Mouse (Mus musculus): Measurements from ENCODE around the gene Coa3.

Coa3 gene

DNA sequence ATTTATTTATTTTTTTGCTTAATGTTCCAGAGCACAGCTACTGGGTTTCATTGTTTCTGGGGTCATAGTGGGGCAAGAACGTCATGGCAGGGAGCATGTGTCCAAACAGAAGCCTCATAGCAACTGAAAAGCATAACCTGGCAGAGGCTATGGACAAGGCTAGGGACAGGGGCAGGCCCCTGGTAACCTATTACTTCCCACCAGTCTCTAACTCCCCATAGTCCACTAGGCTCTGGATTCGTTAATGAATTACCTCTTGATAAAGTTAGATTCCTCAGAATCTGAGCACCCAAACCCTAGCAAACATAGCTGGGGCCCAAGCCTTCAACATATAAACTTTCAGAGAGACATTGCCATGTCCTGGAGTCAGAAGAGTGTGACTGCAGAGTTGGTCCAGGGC, 27.9 kb downstream of the Coa3 start:
- DNase-seq (ENCODE audit: low spot score) = no peak

DNA sequence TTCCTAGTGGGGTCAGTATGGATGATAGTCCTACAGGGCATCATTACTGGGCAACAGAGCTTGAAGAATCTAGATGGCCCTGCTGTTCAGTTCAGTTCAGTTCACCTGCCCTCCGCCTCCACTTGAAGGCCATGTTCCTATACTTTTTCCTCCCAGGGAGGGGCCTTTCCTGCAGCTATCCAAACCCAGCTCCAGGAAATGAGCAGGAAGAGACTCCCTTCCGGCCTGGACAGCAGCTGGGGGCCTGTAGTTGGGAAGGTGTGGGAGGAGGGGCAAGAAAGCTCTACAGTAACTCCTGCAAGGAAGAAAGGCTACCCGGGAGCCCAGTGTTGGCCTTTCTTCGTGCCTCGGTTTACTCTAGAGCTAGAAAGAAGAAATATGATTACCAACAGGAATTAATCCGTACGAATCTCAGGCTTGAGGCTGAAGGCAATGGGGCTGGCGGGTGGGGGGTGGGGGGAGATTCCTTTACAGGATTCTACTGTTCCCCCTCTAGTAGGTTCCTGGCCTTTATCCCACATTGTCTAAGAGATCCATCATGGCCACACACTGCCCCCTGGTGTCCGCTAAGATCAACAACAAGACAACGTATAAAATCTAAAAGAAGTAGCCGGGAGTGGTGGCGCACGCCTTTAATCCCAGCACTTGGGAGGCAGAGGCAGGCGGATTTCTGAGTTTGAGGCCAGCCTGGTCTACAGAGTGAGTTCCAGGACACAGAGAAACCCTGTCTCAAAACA, 30.5 kb downstream of the Coa3 start:
- DNase-seq (ENCODE audit: low spot score) = no peak

DNA sequence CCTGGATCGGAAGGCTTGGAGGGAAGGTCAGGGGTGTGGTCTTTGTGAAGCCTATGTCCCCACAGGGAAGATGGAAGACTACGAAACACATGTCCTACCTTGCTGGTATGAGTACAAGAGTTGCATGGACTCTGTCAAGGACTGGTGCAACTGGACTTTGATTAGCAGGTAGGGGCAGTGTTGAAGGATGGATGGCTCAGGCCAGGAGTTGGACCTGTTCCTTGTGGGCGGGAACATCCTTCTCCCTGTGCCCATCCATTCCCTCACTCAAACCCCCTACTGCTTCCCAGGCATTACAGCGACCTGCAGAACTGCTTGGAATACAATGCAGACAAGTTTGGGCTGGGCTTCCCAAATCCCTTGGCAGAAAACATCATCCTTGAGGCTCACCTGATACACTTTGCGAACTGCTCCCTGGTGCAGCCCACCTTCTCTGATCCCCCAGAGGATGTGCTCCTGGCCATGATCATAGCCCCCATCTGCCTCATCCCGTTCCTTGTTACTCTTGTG, 31.3 kb downstream of the Coa3 start:
- DNase-seq (ENCODE audit: low spot score) = no peak

DNA sequence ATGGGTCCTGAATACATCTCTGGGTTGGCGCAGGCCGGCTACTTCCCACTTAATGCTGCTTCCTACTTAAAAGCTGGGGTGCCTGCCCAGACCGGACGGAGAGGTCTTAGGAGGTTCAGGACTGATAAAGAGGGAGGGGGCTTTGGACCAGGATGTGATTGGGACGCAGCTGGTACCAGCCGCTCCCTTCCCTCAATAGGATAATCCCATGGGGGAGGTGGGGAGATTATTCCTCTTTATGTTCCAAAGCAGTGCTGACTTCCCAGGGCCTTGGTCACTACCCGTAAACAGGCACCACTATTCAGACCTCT, 32.3 kb downstream of the Coa3 start:
- no peak for DNase-seq (ENCODE audit: low spot score)

DNA sequence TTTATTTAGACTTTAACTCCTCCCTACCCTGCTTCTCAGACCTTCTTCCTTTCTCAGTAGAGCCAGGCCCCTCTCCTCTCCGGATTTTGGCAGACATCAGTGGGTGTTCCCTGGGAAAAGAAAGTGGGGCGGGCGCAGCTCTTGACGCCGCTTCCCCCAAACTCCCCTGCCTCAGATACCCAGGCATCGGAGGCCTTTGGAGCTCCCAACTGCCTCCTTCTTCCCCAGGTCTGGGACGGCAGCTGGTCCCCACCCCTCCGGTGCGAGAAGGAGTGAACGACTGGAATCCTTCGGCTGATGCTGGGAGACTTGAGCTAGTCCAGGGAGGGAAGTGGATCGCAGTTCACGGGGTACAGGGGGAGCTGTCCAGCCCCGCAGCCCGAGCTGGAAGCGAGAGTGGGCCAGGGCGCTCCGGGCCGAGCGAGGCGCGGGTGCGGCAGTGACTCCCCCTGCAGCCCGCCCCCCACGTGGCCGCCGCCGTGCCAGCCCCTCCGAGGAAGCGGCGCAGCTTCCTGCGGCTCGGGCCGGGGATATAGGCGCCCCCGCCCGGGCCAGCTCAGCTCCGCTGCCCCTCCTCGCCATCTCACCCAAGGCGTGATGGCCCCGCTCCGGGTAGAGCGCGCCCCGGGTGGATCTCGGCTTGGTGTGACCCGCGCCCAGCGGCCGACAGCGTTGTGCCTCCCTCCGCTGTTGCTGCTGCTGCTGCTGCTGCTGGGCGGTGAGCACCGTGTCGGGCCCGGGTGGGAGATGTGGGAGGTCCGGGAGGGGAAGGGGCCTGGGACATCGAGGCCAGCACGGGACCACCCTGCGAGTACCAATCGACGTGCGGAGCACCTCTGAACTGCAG, 32.8 kb downstream of the Coa3 start, which contains the start of gene Ramp2:
Ramp2 (plus strand) TSS at position 174 of the 847 bp plus-strand sequence.
- DNase-seq (ENCODE audit: low spot score) = no peak

DNA sequence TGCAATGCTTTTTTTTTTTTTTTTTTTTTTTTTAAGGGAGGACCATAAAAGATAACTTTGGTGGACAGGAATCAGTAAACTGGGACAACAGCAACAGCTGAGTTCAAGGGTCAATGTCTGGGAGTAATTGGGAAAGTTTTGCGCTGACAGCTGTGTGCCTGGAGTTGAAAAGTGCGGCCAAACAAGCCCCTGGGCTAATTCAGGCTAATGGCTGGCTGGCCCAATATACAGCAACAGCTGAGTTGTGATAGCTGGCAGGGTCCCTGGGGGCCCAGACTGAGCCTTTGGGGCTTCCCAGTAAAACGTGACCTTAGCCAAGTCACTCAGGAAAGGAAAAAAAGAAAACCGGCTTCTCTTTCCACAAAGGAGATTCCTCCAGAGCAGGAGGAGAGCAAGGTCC, 33.8 kb downstream of the Coa3 start:
- DNase-seq (ENCODE audit: low spot score) = no peak

DNA sequence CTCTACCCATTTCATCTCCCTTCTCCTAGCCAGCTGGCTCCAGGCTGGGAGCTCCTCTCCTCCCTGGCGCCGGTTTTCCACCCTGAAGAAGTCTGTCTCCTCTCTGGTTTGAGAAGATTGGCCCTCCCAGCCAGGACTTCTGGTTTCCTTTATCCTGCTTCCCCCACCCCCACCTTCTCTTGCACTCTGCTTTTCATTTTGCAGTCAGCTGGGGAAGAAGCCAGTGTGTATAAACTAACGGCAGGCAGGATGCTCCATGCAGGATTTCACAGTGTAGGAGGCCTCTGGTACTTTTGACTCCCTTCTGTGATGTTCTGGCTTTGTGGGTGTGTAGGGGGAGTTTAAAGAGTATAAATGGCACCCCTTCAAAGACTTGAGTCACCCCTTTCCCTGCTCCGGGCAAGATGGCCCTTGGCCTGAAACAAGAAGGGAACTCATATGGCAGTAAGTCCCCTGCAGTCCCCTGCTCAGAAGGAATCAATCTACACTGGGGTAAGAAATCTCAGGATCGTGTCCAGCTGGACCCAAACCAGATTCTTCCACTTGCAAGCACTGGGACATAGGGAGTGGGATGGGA, 40.8 kb downstream of the Coa3 start:
- DNase-seq (ENCODE audit: low spot score) = no peak

DNA sequence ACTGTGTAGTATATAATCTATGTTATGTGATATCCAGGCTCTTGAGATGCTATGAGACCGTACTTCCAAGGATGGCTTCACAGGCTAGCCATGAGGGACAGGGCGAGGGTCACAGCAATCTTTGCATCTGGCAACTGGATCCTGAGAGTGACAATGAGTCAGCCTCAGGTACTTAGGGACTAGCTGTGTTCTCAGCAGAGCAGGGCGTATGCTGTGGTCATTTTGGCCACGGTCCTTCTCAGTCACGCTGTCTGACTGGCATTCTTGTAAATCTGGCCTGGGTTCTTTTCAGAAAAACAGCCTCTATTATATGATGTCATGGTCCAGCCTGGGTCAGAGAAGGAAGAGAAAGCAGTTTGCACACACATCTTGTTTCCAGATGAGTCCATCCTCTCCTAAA, 42.1 kb downstream of the Coa3 start:
- DNase-seq (ENCODE audit: low spot score) = no peak

DNA sequence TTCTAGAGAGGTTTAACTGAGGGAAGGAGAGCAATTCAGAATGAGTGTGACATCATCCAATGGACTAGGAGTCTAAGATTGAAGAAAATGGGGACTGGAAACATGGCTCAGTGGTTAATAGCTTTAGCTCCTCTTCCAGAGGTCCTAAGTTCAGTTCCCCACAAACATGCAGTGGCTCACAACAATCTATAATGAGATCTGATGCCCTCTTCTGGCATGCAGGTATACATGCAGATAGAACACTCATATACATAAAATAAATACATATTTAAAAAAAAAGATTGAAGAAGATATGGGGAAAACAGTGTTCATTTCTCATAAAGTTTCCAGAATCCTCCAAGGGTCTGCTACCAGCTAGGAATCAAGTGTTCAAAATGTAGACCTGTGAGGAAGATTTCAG, 43.5 kb downstream of the Coa3 start:
- no peak for DNase-seq (ENCODE audit: low spot score)

DNA sequence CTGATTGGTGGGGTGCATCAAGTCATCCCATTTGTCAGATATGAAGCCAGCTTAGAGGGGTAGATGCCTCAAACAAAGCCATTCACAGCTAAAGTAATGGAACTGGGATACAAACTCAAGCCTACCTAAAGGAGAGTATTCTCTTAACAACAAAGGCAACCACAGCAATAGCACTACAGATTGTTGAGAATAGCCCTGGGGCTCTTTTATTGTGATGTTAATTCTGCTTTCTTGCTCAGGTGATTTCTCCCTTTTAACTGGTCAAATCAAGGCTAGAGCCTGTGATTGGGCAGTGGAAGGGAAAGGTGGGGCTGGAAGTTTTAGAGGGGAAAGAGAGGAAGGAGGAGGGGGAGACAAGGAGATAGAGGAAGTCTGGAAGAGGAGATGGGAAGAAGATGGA, 44.8 kb downstream of the Coa3 start:
- DNase-seq (ENCODE audit: low spot score) = no peak

DNA sequence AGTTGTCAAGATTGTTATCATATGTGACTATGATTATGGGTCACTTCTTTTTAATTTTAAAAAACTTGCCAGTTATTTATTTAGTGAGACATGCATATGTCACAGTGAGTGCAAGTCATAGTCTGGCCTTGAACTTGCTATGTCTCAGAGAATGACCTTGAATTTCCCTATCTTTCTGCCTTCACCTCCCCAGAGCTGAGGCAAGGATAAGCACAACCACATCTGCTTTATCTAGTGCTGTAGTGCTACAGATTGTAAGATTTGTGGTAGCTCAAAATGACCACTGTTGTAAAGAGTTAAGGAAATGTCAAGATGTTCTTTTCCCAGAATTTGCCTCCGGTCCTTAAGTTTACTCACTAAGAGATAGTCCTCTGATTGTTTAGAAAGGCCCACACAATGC, 45.7 kb downstream of the Coa3 start:
- no peak for DNase-seq (ENCODE audit: low spot score)

DNA sequence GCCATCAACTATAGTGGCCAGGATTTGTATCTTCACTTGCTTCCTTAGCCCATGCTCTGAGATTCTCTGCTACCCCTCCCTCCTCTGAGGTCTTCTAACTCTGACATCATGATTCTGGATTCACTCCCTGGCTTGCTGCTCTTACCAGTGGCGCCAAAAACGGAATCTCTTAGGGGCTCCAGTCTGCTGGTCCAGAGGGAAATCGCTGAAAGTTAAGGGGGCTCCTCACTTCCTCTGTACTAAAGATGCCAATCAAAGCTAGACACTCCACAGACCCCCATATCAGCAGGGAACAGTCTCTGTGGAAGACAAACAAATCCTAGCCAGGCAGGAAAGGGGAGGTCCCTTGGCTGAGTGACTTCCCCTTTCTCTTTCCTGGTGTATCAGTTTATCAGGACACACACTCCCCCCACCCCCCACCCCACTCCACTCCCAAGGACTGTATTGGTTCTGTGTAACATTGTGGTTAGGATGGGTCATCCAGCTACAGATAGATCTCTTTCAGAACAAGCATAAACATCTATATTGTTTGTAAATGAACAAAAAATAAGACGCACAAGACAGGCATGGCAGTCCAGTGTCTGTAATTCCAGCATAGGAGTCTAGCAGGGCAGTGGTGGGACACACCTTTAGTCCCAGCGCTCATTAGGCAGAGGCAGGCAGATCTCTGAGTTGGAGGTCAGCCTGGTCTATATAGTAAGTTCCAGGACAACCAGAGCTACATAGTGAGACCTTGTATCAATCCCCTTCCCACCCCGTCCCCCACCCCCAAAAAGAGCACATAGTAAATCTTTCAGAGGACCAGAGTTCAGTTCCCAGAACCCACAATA, 46.7 kb downstream of the Coa3 start:
- no peak for DNase-seq (ENCODE audit: low spot score)

DNA sequence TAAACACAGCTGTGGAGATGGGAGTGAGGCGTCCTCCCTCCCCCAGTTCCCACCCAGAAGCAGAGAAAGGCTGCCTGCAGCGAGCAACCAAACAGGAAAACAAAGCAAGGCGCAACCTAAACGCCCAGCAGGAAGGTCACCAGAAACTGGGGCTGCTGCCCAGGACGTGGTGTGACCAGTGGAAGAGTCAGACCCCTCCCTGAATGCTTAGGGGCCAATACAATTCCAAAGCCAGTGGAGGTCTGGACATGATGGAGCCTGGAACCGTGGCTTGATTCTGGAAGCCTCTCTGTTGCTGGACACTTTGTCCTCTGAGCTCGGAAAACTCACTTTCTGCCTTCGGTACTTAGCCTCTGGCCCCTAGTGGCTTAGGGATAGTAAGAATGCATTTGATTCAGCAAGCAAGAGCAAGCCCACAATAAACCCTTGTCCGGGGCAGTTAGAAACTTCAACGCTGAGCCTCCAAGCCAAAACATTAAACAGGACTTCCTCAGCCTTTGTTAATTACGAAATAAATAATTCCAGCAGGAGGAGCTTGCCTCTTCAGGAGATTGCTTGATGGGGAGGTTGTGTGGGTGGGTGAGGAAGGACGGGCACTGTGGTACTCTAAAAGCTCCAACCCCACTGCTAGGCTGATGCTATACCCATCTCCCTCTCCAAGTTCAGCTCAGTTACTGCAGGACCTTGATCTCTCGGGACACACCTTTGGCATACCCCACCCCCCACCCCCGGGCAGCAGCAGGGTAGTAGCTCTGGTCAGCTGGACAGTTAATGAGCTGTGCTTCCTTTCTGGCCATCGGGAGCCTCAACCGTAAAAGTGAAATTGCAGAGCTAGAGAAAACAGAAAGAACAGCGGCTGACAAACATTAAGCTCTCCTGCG, 47.7 kb downstream of the Coa3 start:
- no peak for DNase-seq (ENCODE audit: low spot score)

DNA sequence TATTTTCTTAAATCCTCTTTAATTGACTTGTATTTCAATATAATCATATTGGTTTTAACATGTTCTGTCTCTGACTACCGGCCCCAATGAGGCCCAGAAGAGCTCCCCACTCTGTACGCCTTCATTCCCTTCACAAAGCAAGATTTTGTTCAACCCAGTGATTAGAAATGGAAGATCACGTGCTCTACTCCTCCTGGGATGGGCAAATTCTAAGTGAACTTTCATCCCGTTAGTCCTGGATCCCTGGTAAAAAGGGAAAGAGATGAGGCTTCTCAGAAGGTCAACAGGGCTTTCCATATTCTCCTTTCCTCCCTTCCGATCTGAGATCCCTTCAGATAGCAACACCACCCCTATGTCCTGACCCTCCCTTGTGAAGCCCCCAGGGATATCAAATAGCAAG, 48.4 kb downstream of the Coa3 start:
- DNase-seq (ENCODE audit: low spot score) = no peak

DNA sequence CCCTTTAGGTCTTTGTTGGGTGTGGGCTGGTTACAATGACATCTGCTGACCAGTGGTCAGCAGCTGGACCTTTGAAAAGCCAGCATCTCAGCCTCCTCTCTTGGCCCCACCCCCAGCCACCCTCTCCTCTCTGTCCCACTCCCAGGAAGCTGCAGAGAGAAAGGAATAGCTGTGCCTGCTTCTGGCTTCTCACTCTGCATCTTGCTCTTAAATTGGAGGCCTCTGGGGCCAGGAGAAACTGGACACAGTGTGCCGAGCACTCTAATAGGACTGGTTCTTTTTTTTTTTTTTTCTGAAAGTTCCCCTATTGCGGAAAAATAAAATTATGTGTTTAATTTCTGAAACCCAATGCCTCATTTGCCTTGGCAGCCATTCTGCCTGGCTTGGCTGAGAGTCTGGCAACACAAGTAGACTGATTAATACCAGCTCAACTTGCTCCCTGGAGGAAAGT, 48.8 kb downstream of the Coa3 start:
- DNase-seq (ENCODE audit: low spot score) = no peak

DNA sequence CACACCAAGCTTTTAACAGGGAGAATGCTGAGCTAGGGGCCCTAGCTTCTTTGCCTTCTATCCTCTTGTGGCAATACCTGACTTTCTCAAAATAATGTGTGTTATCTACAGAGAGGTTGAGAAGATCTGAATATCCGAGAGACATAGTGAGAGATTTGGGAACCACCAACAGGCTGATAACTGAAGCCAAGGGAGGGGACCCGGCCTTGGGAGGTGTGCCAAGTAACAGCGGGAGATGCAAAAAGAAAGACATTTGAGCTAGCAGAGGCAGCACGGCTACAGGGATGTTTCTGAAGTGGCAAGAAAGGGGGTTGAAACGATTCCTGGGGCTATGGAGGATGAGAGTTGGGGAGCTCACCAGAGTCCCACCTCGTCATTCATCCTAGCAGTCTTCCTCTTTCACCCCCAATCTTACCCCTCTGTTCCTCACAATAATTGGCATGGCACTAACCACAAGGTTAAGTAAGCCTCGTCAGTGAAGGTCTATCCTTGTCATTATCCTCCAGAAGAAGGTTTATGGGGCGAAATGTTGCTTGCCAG, 49.5 kb downstream of the Coa3 start:
- no peak for DNase-seq (ENCODE audit: low spot score)

All from spleen, adult 12 weeks (tissue).